Mouse (Mus musculus) G1E (cell line): Measurements from ENCODE around the gene BC029722. TPM values are rescaled to one million over a fixed set of nuclear protein-coding genes. Genes with fewer than 3 reads are reported as not detected.

Experiments
- ATAC-seq: 2 replicates; pipeline ENCODE4 v1.8.0; 2016; ENCODE audit warnings: mild to moderate bottlenecking; ENCODE audit not compliant: insufficient number of reproducible peaks, poor library complexity, low FRiP score, severe bottlenecking; ENCODE audit errors: extremely low read depth
- DNase-seq: peaks from one replicate; pipeline ENCODE4 v3.0.0; 2012; ENCODE audit warnings: low spot score
- H3K27me3 ChIP-seq: 2 replicates; pipeline ENCODE4 v1.6.1; 2012; ENCODE audit warnings: mild to moderate bottlenecking, low read length, inconsistent platforms; ENCODE audit not compliant: insufficient read depth
- H3K36me3 ChIP-seq: replicated peaks from 2 replicates; pipeline ENCODE3; 2012; ENCODE audit warnings: mild to moderate bottlenecking, inconsistent platforms
- H3K4me1 ChIP-seq: 2 replicates; pipeline ENCODE4 v1.6.1; 2012; ENCODE audit warnings: low read depth, low read length, inconsistent platforms, mixed read lengths; ENCODE audit not compliant: insufficient read depth
- H3K4me3 ChIP-seq: 2 replicates; pipeline ENCODE4 v1.5.1; 2012; ENCODE audit warnings: low read depth, mild to moderate bottlenecking, inconsistent platforms, low read length, moderate library complexity, mixed read lengths
- H3K9me3 ChIP-seq: replicated peaks from 2 replicates; pipeline ENCODE4 v1.6.1; 2012; ENCODE audit warnings: inconsistent platforms
- CTCF ChIP-seq: IDR thresholded peaks from 2 replicates; pipeline ENCODE4 v1.5.1; 2012; ENCODE audit warnings: low read depth, low read length, inconsistent platforms, mixed read lengths
- GATA1 ChIP-seq: IDR thresholded peaks from 2 replicates; pipeline ENCODE4 v1.6.1; 2012; ENCODE audit warnings: borderline replicate concordance, low read length, inconsistent platforms, mixed read lengths
- GATA2 ChIP-seq: IDR thresholded peaks from 2 replicates; pipeline ENCODE4 v1.6.1; 2012; ENCODE audit warnings: low read depth, low read length, inconsistent platforms, borderline replicate concordance
- POLR2AphosphoS5 ChIP-seq: IDR thresholded peaks from 2 replicates; pipeline ENCODE4 v1.6.1; 2012; ENCODE audit warnings: low read depth, low read length, inconsistent platforms; ENCODE audit not compliant: insufficient replicate concordance
- TAL1 ChIP-seq: conservative IDR thresholded peaks from 2 replicates; pipeline ENCODE4 v1.6.1; 2012; ENCODE audit warnings: low read depth, low read length, inconsistent platforms, mixed read lengths
- polyA plus RNA-seq: library from polyadenylated mRNA; stranded (reverse); fragments of >175 nt; gene quantifications from 2 replicates; pipeline ENCODE4 v1.2.3, GENCODE M21; 2012
- total RNA-seq, 2 experiments: library from RNA; stranded (forward) in 1 of 2; stranded (reverse) in 1 of 2; fragments of 200-1000 nt in 1 of 2; fragments of >200 nt in 1 of 2; fragmentation: Nextera tagmentation in 1 of 2; gene quantifications; 2 replicates each; pipeline ENCODE4 v1.2.3; 2014 to 2017

The BC029722 gene
- total and polyA plus RNA-seq, 3 experiments: 9.2 to 36.3 (median 19.0) TPM

DNA sequence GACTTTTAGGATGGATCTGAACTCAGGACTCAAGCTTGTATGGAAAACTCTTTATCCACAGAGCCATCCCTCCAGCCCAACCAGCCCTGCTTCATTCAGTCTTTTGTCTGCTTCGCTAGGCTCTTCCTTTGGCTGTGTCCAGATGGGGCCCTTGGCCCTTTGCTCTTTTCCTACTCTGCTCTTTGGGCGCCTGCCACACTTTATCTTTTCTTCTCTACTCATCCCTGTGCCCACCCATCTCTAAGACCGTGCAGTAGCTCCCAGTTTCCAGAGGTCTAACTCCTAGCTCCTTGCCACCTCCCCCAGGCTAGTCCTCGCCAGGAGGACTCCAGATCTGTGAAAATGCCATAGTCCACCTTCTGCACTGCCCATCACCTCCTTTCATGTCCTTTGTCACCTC is 45.6 kb downstream of the BC029722 start:
- H3K27me3 ChIP-seq: peaks cover 33% of the 10 kb centered on the region
- H3K4me3 ChIP-seq: no peak overlapping the region
- peaks cover 7% of the 10 kb centered on the region; the same call in 1 of the 2 replicates for H3K4me1 ChIP-seq
- ATAC-seq (no peak), DNase-seq (no peak)
- H3K36me3 ChIP-seq: no peaks in the 10 kb centered on the region
- H3K9me3 ChIP-seq: 0 out of 2 replicates have a peak, but pooled peaks cover 3% of the 10 kb centered on the region
- no peak for TF ChIP-seq CTCF
- TF ChIP-seq POLR2AphosphoS5: no peak
- TF ChIP-seq GATA2: no peak
- no peak for TF ChIP-seq TAL1
- no peak for TF ChIP-seq GATA1

Other genes starting within 250 kb of the BC029722 start
- gene Gss, start 226.6 kb downstream of the BC029722 start, total RNA-seq (2014; fragmentation: Nextera tagmentation): 7.3 and 10.6 TPM in 2 replicates
- 22.0 and 25.7 TPM in 2 replicates for gene Gss, start 226.6 kb downstream of the BC029722 start, total RNA-seq (2017)
- gene Gss, start 226.6 kb downstream of the BC029722 start, polyA plus RNA-seq: 14.6 and 16.5 TPM in 2 replicates
- 2.3 and 2.4 TPM in 2 replicates for gene Myh7b, start 208.2 kb downstream of the BC029722 start, total RNA-seq (2014; fragmentation: Nextera tagmentation)
- gene Myh7b, start 208.2 kb downstream of the BC029722 start, total RNA-seq (2017): 1.4 and 1.7 TPM in 2 replicates
- gene Myh7b, start 208.2 kb downstream of the BC029722 start, polyA plus RNA-seq: 8.3 and 11.1 TPM in 2 replicates
- 104 and 110 TPM in 2 replicates for gene Trpc4ap, start 127.0 kb downstream of the BC029722 start, total RNA-seq (2014; fragmentation: Nextera tagmentation)
- 57.4 and 60.9 TPM in 2 replicates for gene Trpc4ap, start 127.0 kb downstream of the BC029722 start, total RNA-seq (2017)
- 80.5 and 82.2 TPM in 2 replicates for gene Trpc4ap, start 127.0 kb downstream of the BC029722 start, polyA plus RNA-seq
- gene Edem2, start 90.0 kb downstream of the BC029722 start, total RNA-seq (2014; fragmentation: Nextera tagmentation): 36.9 and 42.3 TPM in 2 replicates
- gene Edem2, start 90.0 kb downstream of the BC029722 start, total RNA-seq (2017): 33.8 and 36.8 TPM in 2 replicates
- 38.3 and 48.3 TPM in 2 replicates for gene Edem2, start 90.0 kb downstream of the BC029722 start, polyA plus RNA-seq
- not detected in 2 replicates for gene Gm17581, start 83.6 kb downstream of the BC029722 start, total RNA-seq (2014; fragmentation: Nextera tagmentation)
- gene Gm17581, start 83.6 kb downstream of the BC029722 start, total RNA-seq (2017): not detected in 2 replicates
- not detected in 2 replicates for gene Gm17581, start 83.6 kb downstream of the BC029722 start, polyA plus RNA-seq
- gene Procr, start 68.3 kb downstream of the BC029722 start, total RNA-seq (2014; fragmentation: Nextera tagmentation): not detected in 2 replicates
- 0.12 and 1.5 TPM in 2 replicates for gene Procr, start 68.3 kb downstream of the BC029722 start, total RNA-seq (2017)
- gene Procr, start 68.3 kb downstream of the BC029722 start, polyA plus RNA-seq: 0.07 and 0.15 TPM in 2 replicates
- not detected in 2 replicates for gene Mmp24, start 44.1 kb downstream of the BC029722 start, total RNA-seq (2014; fragmentation: Nextera tagmentation)
- gene Mmp24, start 44.1 kb downstream of the BC029722 start, total RNA-seq (2017): 0.05 and 0.12 TPM in 2 replicates
- gene Mmp24, start 44.1 kb downstream of the BC029722 start, polyA plus RNA-seq: not detected in 2 replicates
- gene Eif6, start 7.5 kb upstream of the BC029722 start, total RNA-seq (2014; fragmentation: Nextera tagmentation): 261 and 324 TPM in 2 replicates
- 91.5 and 148 TPM in 2 replicates for gene Eif6, start 7.5 kb upstream of the BC029722 start, total RNA-seq (2017)
- gene Eif6, start 7.5 kb upstream of the BC029722 start, polyA plus RNA-seq: 251 and 369 TPM in 2 replicates
- not detected in 2 replicates for gene Fam83c, start 15.4 kb upstream of the BC029722 start, total RNA-seq (2014; fragmentation: Nextera tagmentation)
- 0.22 TPM in 1 of 2 replicates, not detected in the other for gene Fam83c, start 15.4 kb upstream of the BC029722 start, total RNA-seq (2017)
- not detected in 2 replicates for gene Fam83c, start 15.4 kb upstream of the BC029722 start, polyA plus RNA-seq
- gene Uqcc1, start 110.9 kb upstream of the BC029722 start, total RNA-seq (2014; fragmentation: Nextera tagmentation): 27.8 and 29.9 TPM in 2 replicates
- gene Uqcc1, start 110.9 kb upstream of the BC029722 start, total RNA-seq (2017): 35.8 and 39.1 TPM in 2 replicates
- gene Uqcc1, start 110.9 kb upstream of the BC029722 start, polyA plus RNA-seq: 4.2 TPM in 2 replicates
- 0.60 TPM in 1 of 2 replicates, not detected in the other for gene Gm15557, start 121.3 kb upstream of the BC029722 start, total RNA-seq (2014; fragmentation: Nextera tagmentation)
- 0.11 TPM in 1 of 2 replicates, not detected in the other for gene Gm15557, start 121.3 kb upstream of the BC029722 start, total RNA-seq (2017)
- gene Gm15557, start 121.3 kb upstream of the BC029722 start, polyA plus RNA-seq: 0.05 and 0.06 TPM in 2 replicates
- 2.2 TPM in 1 of 2 replicates, not detected in the other for gene Gdf5, start 125.9 kb upstream of the BC029722 start, total RNA-seq (2014; fragmentation: Nextera tagmentation)
- gene Gdf5, start 125.9 kb upstream of the BC029722 start, total RNA-seq (2017): 0.06 and 0.11 TPM in 2 replicates
- not detected in 2 replicates for gene Gdf5, start 125.9 kb upstream of the BC029722 start, polyA plus RNA-seq
- gene Cep250, start 137.0 kb upstream of the BC029722 start, total RNA-seq (2014; fragmentation: Nextera tagmentation): 11.6 and 12.3 TPM in 2 replicates
- gene Cep250, start 137.0 kb upstream of the BC029722 start, total RNA-seq (2017): 49.2 and 54.7 TPM in 2 replicates
- gene Cep250, start 137.0 kb upstream of the BC029722 start, polyA plus RNA-seq: 17.3 and 19.9 TPM in 2 replicates
- 2.3 and 2.4 TPM in 2 replicates for gene 6430550D23Rik, start 188.6 kb upstream of the BC029722 start, total RNA-seq (2014; fragmentation: Nextera tagmentation)
- 0.71 and 1.6 TPM in 2 replicates for gene 6430550D23Rik, start 188.6 kb upstream of the BC029722 start, total RNA-seq (2017)
- gene 6430550D23Rik, start 188.6 kb upstream of the BC029722 start, polyA plus RNA-seq: 0.23 and 0.33 TPM in 2 replicates
- gene Ergic3, start 188.6 kb upstream of the BC029722 start, total RNA-seq (2014; fragmentation: Nextera tagmentation): 189 and 215 TPM in 2 replicates
- 52.9 and 58.0 TPM in 2 replicates for gene Ergic3, start 188.6 kb upstream of the BC029722 start, total RNA-seq (2017)
- gene Ergic3, start 188.6 kb upstream of the BC029722 start, polyA plus RNA-seq: 42.6 and 51.8 TPM in 2 replicates
- 0.53 TPM in 1 of 2 replicates, not detected in the other for gene Fer1l4, start 233.5 kb upstream of the BC029722 start, total RNA-seq (2014; fragmentation: Nextera tagmentation)
- gene Fer1l4, start 233.5 kb upstream of the BC029722 start, total RNA-seq (2017): not detected in 2 replicates
- not detected in 2 replicates for gene Fer1l4, start 233.5 kb upstream of the BC029722 start, polyA plus RNA-seq
- gene Spag4, start 245.7 kb upstream of the BC029722 start, total RNA-seq (2014; fragmentation: Nextera tagmentation): 1.4 and 4.9 TPM in 2 replicates
- 0.64 and 0.93 TPM in 2 replicates for gene Spag4, start 245.7 kb upstream of the BC029722 start, total RNA-seq (2017)
- gene Spag4, start 245.7 kb upstream of the BC029722 start, polyA plus RNA-seq: 0.82 and 1.3 TPM in 2 replicates